Mouse (Mus musculus) ES-Bruce4 (cell line): ENCODE measurements around the gene Cpa1.

Experiments used
- CTCF ChIP-seq: IDR thresholded peaks from one replicate; pipeline ENCODE4 v1.8.1; 2011; ENCODE audit warnings: low read depth, low read length
- POLR2A ChIP-seq: IDR thresholded peaks from one replicate; pipeline ENCODE4 v1.8.1; 2011; ENCODE audit warnings: low read length; ENCODE audit not compliant: insufficient read depth

GRCm38 (mm10) chr6:30676506-30676905 lies 37.5 kb downstream of the Cpa1 start:
- no peak for TF ChIP-seq CTCF
- TF ChIP-seq POLR2A, result no peak
